Mouse (Mus musculus): ENCODE data around the gene Trnt1. TPM values are rescaled to one million over a fixed set of nuclear protein-coding genes. Genes with fewer than 3 reads are reported as not detected.
A peak's percentile ranks its signal among the peaks of the same experiment; 100 is the strongest.

Gene Trnt1
- total RNA-seq, 2 experiments from 2014 or later, result 19.1 to 24.5 TPM

DNA sequence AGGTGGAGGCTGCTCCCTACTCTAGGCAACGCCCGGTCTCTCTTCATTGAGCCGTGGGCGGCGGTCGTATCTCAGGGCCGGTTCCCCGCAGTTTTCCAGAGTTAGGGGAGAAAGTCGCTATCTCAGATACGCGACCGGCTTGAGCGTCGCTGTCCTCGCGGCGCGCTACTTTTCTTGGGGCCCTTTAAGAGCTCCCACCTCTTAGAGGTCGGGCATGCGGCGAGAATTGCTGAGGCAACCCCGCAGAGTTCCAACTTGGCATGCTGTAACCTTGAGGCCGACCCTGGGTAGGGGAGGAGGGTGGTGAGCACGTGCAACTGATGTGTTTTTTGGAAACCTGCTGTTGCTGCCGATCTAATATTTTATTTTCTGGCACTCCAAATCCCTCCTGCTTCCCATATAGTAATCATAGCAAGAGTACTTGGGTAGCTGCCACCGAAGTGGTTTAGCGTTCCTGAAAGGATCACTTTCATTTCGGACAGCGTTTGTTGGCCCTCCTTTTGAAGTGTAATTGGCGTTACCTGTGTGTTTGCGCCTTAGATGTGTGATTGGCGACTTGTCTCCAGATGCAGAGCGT lies 458 bp downstream of the Trnt1 start:
- no peak for DNase-seq
- intact Hi-C loops (cut with DNase I), result no loop called here

DNA sequence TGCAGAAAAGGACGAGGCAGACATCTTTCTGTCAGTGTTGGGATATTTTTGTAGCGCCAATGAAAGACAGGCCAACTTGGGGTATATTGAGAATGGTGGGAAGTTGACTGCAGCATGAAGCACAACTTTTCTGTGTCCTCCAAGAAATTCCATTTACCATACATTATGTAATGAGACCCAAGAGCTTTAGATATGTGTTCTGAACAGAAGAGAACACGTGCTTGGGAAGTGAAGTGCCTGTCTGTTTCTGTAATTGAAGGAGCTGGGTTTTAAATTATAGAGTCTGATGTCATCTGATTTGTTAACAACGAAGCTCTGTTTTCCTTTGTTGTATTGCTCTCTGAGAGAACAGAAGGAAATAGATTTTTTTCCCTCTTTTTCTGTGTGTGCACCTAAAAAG lies 1.1 kb downstream of the Trnt1 start:
- intact Hi-C loops (cut with DNase I), result no loop called here
- no peak for DNase-seq

DNA sequence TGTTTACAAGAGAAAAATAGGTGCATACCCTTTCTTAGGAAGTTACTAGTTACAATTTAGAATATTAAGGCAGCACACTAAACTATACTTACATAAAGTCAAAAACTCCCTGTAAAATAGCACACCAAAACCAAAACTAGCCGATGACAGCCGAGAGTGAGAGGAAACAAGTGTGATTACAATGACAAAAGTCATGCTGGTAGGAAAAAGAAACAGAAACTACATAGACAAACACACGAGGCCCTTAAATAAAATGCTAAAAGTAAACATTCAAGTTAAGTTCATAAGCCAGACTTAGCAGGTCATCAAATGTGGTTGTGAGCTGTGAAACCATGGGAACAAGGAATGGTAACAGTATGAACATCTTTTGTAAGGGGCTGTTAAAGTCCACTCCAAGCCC lies 18.2 kb downstream of the Trnt1 start:
- no peak for DNase-seq
- intact Hi-C loops (cut with DNase I), result no loop called here

DNA sequence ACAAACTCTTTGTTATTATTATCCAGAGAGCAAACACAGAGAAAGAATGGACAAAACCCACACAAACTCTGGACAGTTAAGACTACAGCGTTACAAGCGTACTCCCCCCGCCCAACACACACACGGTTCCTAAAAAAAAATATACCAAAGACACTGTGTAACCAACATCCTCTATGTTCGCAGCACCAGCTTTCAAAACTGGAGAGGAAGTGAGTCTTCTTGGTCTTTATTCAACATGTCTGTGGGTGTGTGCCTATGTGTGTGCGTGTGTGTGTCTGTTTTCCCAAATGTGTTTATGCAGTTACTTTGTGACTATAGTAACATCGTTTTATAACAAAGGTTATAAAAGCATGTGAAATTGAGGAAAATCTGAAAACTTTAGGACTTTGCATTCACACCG lies 22.5 kb downstream of the Trnt1 start:
- no peak for DNase-seq
- intact Hi-C loops (cut with DNase I), result no loop called here

DNA sequence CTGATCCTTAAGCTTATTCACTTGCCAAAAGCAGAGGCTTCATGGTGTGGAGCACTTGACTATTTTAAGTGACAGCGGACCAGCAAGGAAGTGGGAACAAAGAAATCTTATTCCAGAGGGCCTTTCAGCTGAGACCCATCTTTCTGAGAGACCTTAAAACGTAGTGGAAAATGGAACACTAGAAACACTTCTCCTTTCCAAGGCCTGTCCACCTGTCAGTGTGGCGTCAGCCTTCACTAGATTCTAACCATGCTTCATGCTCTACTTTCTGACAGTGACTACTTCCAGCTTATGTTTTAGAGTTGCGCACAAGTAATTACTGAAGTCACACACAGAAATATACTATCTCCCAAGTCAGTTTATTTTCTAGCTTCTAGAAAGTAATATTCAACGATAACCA lies 23.6 kb downstream of the Trnt1 start:
- DNase-seq, result no peak
- intact Hi-C loops (cut with DNase I), result no loop called here

DNA sequence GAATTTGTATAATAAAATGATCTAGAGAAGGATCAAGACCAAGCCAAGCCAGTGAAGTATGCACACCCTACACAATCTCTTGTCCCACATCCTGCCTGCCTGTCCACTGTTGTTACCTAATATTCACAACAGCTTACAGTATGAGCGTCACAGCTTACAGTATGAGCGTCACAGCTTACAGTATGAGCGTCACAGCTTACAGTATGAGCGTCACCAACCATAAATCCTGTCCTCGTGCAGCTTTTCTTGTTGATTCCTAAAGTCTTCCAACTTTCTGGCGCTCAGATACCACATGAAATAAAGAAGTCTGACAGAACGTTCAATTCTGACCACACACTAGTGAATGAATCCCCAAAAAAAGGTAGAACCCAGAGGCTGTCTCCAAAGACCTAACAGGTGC lies 24.2 kb downstream of the Trnt1 start:
- no peak for DNase-seq
- intact Hi-C loops (cut with DNase I), result no loop called here

DNA sequence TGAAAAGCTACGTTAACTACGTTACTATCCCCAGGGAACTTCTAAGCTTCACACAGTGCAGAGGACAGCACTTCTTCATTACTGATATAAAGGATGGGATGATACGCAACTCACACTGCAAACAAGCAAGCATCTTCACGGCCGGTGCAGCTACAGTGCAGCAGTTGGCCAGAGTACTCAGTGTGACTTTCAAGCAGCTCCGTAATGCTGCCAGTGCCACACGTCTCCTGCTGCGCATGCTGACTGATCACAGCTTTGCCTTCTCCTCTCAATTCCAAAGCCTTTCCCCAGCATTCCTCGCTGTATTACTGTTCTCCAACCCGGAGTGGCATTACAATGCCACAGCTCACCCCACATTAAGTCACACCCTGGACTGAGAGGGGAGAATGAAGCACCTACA lies 24.7 kb downstream of the Trnt1 start:
- intact Hi-C loops (cut with DNase I), result no loop called here
- DNase-seq, result no peak

DNA sequence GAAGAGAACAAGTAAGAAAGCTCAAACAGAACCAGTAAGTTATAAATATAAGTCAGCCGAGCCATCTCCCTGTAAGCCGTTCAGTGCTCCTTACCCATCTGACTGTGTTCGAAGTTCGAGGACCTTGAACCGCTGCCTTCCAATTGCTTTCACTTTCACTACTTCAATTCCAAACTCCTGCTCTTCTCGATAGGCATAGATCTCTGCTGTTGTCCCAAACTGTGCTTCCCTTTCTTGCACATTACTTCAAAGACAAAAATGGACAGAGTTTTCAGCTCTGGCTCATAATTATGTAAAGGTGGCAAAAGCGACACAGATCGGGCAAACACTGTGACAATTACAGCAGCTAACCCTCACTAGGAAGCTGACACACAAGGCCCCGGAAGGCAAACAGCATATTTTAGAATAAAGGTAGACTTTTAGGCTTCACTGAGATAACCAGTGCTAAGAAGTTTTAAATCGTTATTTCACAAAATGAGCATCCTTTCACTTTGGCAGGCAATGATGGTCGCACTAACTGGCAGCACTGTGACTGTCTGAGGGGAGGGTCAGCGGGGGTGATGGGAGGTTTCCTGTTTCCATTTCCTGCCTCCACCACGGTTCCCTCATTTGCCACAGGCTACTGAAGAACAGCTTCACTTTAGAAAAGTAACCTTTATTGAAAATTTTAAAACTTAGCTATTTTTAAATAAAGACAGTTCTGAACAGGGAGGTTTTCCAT lies 25.3 kb downstream of the Trnt1 start:
- intact Hi-C loops (cut with DNase I), result no loop called here

DNA sequence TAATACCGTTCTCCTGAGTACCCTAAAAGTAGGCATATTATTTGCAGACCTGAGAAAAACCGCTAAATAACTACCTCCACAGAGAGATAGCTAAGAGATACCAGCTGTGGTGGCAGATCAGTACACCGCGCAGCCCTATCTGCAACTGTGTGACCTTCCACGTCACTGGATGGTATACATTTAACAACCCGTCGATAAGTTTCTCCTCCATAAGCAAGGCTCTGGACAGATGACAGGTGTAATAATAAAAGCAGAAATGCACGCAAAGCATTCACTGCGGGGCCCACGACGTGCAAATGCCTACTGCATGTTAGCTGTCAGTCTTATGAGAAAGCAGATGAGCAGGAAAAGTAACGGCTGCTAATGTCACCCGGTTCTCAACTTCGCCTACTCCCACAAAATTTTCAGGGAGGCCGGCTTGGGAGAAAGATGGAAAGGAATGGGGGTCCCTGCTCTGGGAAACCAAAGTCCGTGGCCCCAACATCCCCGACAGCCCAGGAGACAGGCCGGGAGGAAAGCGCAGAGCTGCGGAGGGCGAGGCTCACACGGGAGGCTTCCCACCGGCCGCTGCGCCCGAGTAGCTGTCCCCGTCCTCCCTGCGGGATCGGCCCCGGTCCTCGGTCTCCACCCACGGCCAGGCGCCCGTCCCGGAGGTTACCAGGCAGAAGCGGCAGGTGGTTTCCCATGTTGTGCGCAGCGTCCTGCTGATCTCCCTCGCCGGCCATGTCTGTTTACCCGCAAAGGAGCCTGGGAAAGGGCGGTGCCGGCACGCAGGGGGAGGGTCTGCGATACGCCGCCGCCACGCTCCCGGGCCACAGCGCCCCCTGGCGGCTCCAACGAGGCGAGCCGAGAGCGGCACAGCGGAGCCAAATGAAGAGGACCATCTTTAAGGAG lies 30.7 kb downstream of the Trnt1 start, which contains the start of gene Crbn:
TSS of gene Crbn (minus strand) at position 745 of the 894 bp plus-strand sequence.
- DNase-seq, result peak; percentile 84 to 88
- intact Hi-C loops (cut with DNase I), result loop anchor here (10.0 kb wide), 1 partner anchor 1255 kb away; no protein-coding TSS in a partner anchor

More for the DNA sequence above, 25.3 kb downstream of the Trnt1 start:
- DNase-seq, result no peak

DNA sequence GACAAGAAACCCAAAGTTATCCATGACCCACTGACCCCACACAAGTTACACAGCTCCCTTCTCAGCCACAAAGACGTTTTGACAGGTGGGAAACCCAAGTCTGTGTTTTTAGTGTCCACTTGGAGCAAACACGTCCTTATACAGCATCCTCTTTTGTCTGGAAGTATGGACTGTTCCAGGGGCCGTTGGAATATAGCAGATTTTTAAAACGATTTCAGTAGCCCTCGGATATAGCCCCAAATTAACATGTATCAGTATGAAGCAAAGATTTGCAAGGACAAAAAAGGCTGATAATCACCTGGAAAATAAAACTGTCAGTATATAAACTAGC lies 31.3 kb downstream of the Trnt1 start:
- no peak for DNase-seq
- intact Hi-C loops (cut with DNase I), result loop anchor here (10.0 kb wide), 1 partner anchor 1255 kb away; no protein-coding TSS in a partner anchor

DNA sequence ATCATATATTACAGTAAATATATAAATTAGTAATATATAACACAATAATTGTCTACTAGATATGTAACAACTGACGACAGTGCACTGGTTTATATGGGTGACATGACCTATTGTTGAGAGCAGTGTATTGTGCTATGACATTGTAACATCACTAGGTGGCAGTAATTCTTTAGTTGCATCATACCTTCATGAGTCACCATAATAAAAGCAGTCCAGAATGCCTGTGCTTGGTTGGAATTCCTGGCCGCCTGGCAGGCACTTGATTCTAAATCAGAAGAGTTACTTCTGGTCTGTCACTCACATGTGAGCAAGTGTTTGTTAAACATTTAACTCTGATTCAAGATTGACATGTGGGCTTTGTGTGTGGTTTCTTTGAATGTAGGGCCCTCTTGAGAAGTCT lies 36.0 kb downstream of the Trnt1 start:
- no peak for DNase-seq
- intact Hi-C loops (cut with DNase I), result loop anchor here (10.0 kb wide), 1 partner anchor 1250 kb away; no protein-coding TSS in a partner anchor

DNA sequence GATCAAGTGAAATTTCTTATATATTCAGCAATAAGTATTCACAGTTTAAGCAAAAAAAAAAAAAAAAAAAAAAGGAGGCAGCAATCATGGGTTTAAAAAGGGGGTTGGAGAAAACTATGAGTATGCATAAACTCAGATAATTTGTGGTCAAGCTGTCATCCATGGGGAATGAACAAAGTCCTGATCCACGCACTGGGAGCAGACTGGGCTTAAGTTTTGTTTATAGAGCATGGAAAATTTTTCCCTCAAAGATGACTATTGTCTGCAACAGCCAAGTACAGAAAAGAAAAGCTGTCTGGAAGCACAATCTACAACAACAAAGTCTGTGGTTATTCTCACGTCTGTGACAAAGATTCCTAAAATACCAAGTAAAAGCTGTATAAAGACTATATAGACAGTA lies 40.2 kb downstream of the Trnt1 start:
- intact Hi-C loops (cut with DNase I), result loop anchor here (10.0 kb wide), 1 partner anchor 1246 kb away; no protein-coding TSS in a partner anchor
- no peak for DNase-seq

DNA sequence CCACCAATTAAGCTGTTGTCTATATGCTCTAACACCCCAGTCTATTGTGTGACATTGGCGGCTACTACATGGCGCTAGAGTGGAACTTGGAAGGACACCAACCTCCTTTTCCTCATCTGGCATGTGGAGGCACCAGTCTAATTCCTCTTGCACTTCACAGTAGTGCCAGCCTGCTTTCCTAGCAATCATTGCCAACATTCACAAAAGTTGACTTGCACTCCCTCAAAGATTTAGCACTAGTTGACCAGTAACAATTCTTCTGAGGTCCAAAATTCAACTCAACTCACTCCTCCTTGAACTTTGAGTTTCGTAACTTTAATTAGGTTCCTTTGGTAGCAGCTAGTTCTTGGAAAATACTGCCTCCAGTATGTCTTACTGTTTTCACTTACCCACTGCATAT lies 41.8 kb downstream of the Trnt1 start:
- no peak for DNase-seq
- intact Hi-C loops (cut with DNase I), result no loop called here

DNA sequence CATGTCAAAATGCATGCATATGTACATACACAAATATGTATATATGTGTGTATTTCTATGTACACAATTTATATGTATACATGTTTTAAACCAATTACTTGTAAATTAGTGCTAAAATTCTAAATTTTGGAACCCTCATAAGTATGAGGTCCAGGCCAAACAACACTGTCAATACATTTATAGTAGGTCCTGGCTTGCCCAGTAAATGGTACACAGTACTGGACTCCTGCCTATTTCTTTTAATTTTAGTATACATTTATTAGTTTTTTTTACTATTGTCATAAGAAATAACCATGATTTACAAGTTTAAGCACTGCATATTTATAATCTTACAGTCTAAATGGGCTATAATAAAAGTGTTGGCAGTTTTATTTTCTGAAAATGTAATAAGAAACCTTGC lies 50.3 kb downstream of the Trnt1 start:
- DNase-seq, result no peak
- intact Hi-C loops (cut with DNase I), result no loop called here

DNA sequence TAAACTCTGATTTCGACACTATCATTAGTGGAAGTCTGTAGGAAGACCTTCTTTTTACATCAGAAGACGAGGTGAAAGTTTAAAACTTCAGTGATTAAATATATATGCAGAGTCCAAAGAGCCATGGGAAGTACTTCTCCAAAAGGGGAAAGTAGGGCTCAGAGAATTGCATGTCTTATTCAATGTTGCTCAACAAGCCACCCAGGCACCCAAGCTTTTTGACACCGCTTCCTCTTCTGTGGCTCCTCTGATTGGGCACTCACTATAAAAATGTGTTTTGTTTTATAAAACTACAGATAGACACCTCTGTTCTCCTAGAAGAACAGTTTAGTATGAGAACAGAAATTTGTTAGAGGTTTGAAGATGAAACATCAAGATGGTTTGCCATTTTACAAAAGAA lies 51.0 kb downstream of the Trnt1 start:
- DNase-seq, result no peak
- intact Hi-C loops (cut with DNase I), result no loop called here

DNA sequence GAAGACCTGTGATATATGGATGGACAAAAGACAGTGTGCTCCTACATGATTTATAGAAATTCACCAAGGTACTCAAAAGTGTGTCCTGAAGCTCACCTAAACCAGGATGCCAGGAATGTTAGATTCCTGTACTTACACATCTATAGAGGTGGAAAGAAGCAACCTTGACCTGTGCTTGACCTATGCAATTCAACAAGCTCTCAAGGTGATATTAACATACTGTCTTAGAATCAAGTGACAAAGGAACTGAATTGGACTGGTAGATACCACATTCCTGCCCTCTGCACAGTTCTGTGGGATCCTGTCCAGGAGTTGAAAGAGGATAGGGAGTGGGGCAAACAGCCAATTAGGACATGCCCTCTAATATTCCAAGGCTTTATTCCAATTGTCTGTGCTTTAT lies 51.6 kb downstream of the Trnt1 start:
- intact Hi-C loops (cut with DNase I), result no loop called here
- no peak for DNase-seq

DNA sequence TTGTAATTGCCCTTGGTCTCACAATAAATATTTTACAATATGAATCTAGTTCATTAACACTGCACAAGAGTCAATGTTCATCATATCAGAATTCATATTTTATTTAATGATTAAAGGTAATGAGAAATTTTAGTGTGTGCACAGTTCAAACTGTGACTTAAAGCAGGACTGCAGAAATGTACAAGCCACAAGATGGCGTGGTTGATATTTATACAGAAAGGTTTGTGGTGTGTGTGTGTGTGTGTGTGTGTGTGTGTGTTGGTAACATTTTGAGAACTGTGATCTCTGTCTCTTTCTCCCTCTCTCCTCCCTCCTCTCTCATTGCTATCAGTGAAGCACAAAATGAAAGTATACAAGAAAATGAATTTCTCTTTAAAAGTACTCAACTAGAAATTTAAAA lies 53.4 kb downstream of the Trnt1 start:
- intact Hi-C loops (cut with DNase I), result no loop called here
- DNase-seq, result no peak

Measured in gastrocnemius, postnatal 36 days (tissue).